Mouse (Mus musculus) C2C12 (cell line): ENCODE results near the gene Ctdnep1.

ENCODE experiments used
- CEBPB ChIP-seq: IDR thresholded peaks from one replicate; pipeline ENCODE4 v1.6.1; 2011; ENCODE audit warnings: low read depth, mild to moderate bottlenecking, control low read depth, moderate library complexity
- CTCF ChIP-seq: IDR thresholded peaks from one replicate; pipeline ENCODE4 v1.5.1; 2011; ENCODE audit not compliant: control insufficient read depth, insufficient read depth, insufficient read length
- FOSL1 ChIP-seq: IDR thresholded peaks from one replicate; pipeline ENCODE4 v1.8.0; 2011; ENCODE audit warnings: mild to moderate bottlenecking, low read length; ENCODE audit not compliant: poor library complexity, insufficient read depth, severe bottlenecking
- MAX ChIP-seq: IDR thresholded peaks from one replicate; pipeline ENCODE4 v1.6.1; 2011; ENCODE audit warnings: mild to moderate bottlenecking, control low read depth
- MYOD1 ChIP-seq: IDR thresholded peaks from one replicate; pipeline ENCODE4 v1.6.1; 2011; ENCODE audit warnings: low read depth; ENCODE audit not compliant: control insufficient read depth, insufficient read length
- MYOG ChIP-seq: IDR thresholded peaks from one replicate; pipeline ENCODE4 v1.6.1; 2011; ENCODE audit not compliant: control insufficient read depth, insufficient read length; ENCODE audit errors: extremely low read depth
- USF1 ChIP-seq: IDR thresholded peaks from one replicate; pipeline ENCODE4 v1.6.1; 2011; ENCODE audit warnings: low read depth, mild to moderate bottlenecking, control low read depth, moderate library complexity

DNA sequence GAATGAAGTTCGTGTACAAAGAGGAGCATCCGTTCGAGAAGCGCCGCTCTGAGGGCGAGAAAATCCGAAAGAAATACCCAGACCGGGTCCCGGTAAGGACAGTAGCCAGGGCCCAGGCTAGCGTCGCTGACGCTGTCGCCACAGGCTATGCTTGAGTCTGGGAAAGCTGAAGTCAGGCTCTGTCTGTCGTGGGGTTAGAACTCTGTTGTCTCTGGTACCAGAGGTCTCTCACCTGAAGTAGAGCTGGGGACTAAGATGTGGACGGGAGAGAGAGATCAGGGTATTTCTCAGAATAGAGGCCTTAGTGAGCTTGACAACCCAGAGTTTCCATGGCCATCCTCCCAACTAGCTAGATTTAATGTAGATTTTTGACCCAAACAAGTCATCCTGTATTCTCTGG is 10.8 kb downstream of the Ctdnep1 start:
- TF ChIP-seq CTCF (no peak), USF1 (no peak), CEBPB (no peak), MAX (no peak), FOSL1 (no peak), MYOD1 (no peak), MYOG (no peak)
